In genomic region chr6:120926880-120927279, GRCm38 (mm10) we compare ENCODE assay signal across 25 mouse cellular contexts. TPM values are rescaled to one million over a fixed set of nuclear protein-coding genes. Genes with fewer than 3 reads are reported as not detected.
A peak's percentile ranks its signal among the peaks of the same experiment; 100 is the strongest.
DNase-seq lines count a peak whose midpoint lies in the region; ATAC-seq and TF ChIP-seq lines count a peak whose summit lies in the region.
"Had no signal": no experiment of that assay in that cellular context is flagged by ENCODE, and none has a peak within 500 bp of the region (broad histone marks: within the 10 kb centered on the region; RNA-seq: fewer than 3 reads in every experiment).

No protein-coding gene starts in this region.

- no peak overlapping the region for H3ac ChIP-seq in myocyte (ENCODE audit: control insufficient read depth, insufficient read length)

- peak; percentile 33 for DNase-seq in midbrain, embryonic 11.5 days (ENCODE audit: low spot score, missing footprints)
- no peak for DNase-seq in midbrain, embryonic 14.5 days
- DNase-seq in MN1 (ENCODE audit: low spot score), result peak; percentile 21
- no peak for DNase-seq in hindbrain, embryonic 11.5 days (ENCODE audit: low spot score)
- DNase-seq in adrenal gland, adult 18-20 months (ENCODE audit: low spot score in 2 of 2), result no peak
- DNase-seq: adrenal gland, postnatal 14 days; cerebellum, adult 11-12 months; cerebellum, postnatal 10 days; forebrain, postnatal 0 days; gastrocnemius, postnatal 14 days; heart, postnatal 14 days; kidney, adult 2 months; kidney, postnatal 36 days; layer of hippocampus, postnatal 36 days; left cerebral cortex, postnatal 4 days; lung, adult 18-20 months; lung, postnatal 4 days; right cerebral cortex, adult 18-20 months had no signal

- no peaks in the 10 kb centered on the region for H3K79me2 ChIP-seq in myocyte (ENCODE audit: control insufficient read depth, insufficient read depth)

- H3K27me3 ChIP-seq in midbrain, embryonic 11.5 days (ENCODE audit: control insufficient read depth, insufficient read depth, low read length), result no peaks in the 10 kb centered on the region
- H3K27me3 ChIP-seq in midbrain, embryonic 14.5 days (ENCODE audit: control insufficient read depth, insufficient read depth, low read length), result no peaks in the 10 kb centered on the region
- H3K27me3 ChIP-seq in myocyte (ENCODE audit: control insufficient read depth, insufficient read depth, insufficient read length), result no peaks in the 10 kb centered on the region
- no peaks in the 10 kb centered on the region for H3K27me3 ChIP-seq in hindbrain, embryonic 11.5 days (ENCODE audit: control insufficient read depth, insufficient read depth, low read length)
- H3K27me3 ChIP-seq: hindbrain, embryonic 12.5 days; intestine, embryonic 15.5 days; midbrain, embryonic 13.5 days had no signal

- no peak overlapping the region for H3K4me3 ChIP-seq in midbrain, embryonic 11.5 days (ENCODE audit: low read depth, low read length)
- H3K4me3 ChIP-seq in midbrain, embryonic 14.5 days (replicated peaks; ENCODE audit: low read depth, low read length), result no peak overlapping the region
- H3K4me3 ChIP-seq in myocyte, result no peak overlapping the region
- no peak overlapping the region for H3K4me3 ChIP-seq in hindbrain, embryonic 11.5 days (ENCODE audit: low read depth, low read length)
- H3K4me3 ChIP-seq: erythroblast, embryonic 14.5 days; hindbrain, embryonic 12.5 days; intestine, embryonic 15.5 days; megakaryocyte, embryonic 14.5 days; midbrain, embryonic 13.5 days had no signal

- no peaks in the 10 kb centered on the region for H3K9me3 ChIP-seq in midbrain, embryonic 11.5 days (ENCODE audit: control insufficient read depth, low read length)
- H3K9me3 ChIP-seq in midbrain, embryonic 14.5 days (ENCODE audit: control insufficient read depth, low read length), result no peaks in the 10 kb centered on the region
- no peaks in the 10 kb centered on the region for H3K9me3 ChIP-seq in hindbrain, embryonic 11.5 days (ENCODE audit: control insufficient read depth, low read length)
- H3K9me3 ChIP-seq: hindbrain, embryonic 12.5 days; intestine, embryonic 15.5 days; midbrain, embryonic 13.5 days had no signal

- no peak overlapping the region for H3K4me2 ChIP-seq in midbrain, embryonic 11.5 days
- no peak overlapping the region for H3K4me2 ChIP-seq in midbrain, embryonic 14.5 days (ENCODE audit: low read length)
- peak overlapping the region; percentile 51 for H3K4me2 ChIP-seq in myocyte (ENCODE audit: low read depth)
- H3K4me2 ChIP-seq in hindbrain, embryonic 11.5 days (replicated peaks; ENCODE audit: low read depth, low read length), result no peak overlapping the region
- H3K4me2 ChIP-seq: hindbrain, embryonic 12.5 days; intestine, embryonic 15.5 days; midbrain, embryonic 13.5 days had no signal

- H3K27ac ChIP-seq in midbrain, embryonic 11.5 days (ENCODE audit: low read depth, low read length), result no peak overlapping the region
- no peak overlapping the region for H3K27ac ChIP-seq in midbrain, embryonic 14.5 days (replicated peaks; ENCODE audit: low read depth, low read length)
- H3K27ac ChIP-seq in hindbrain, embryonic 11.5 days (ENCODE audit: low read depth, low read length), result no peak overlapping the region
- H3K27ac ChIP-seq: hindbrain, embryonic 12.5 days; hindbrain, postnatal 0 days; intestine, embryonic 15.5 days; midbrain, embryonic 13.5 days had no signal

- no peak overlapping the region for H3K9ac ChIP-seq in midbrain, embryonic 11.5 days (ENCODE audit: low read length)
- no peak overlapping the region for H3K9ac ChIP-seq in midbrain, embryonic 14.5 days (replicated peaks; ENCODE audit: low read length)
- no peak overlapping the region for H3K9ac ChIP-seq in hindbrain, embryonic 11.5 days (ENCODE audit: low read depth, low read length)
- H3K9ac ChIP-seq: forebrain, postnatal 0 days; hindbrain, embryonic 12.5 days; intestine, embryonic 15.5 days; midbrain, embryonic 13.5 days had no signal

- 48% methylated on average over 2 of the region's 2 CpGs for WGBS in midbrain, embryonic 11.5 days
- 64% methylated on average over 2 of the region's 2 CpGs for WGBS in midbrain, embryonic 14.5 days
- 53% methylated on average over 2 of the region's 2 CpGs for WGBS in hindbrain, embryonic 11.5 days

- no peaks in the 10 kb centered on the region for H3K4me1 ChIP-seq in midbrain, embryonic 11.5 days (ENCODE audit: control insufficient read depth, insufficient read depth, low read length)
- no peaks in the 10 kb centered on the region for H3K4me1 ChIP-seq in midbrain, embryonic 14.5 days (ENCODE audit: control insufficient read depth, insufficient read depth, low read length)
- H3K4me1 ChIP-seq in hindbrain, embryonic 11.5 days (replicated peaks; ENCODE audit: control insufficient read depth, insufficient read depth, low read length), result no peaks in the 10 kb centered on the region
- H3K4me1 ChIP-seq: hindbrain, embryonic 12.5 days; midbrain, embryonic 13.5 days had no signal

- no peak for ATAC-seq in midbrain, embryonic 11.5 days (ENCODE audit: low FRiP score)
- no peak for ATAC-seq in midbrain, embryonic 14.5 days (ENCODE audit: low FRiP score, low TSS enrichment)
- ATAC-seq in hindbrain, embryonic 11.5 days (ENCODE audit: low FRiP score), result no peak
- ATAC-seq: forebrain, postnatal 0 days; hindbrain, postnatal 0 days; intestine, embryonic 15.5 days; midbrain, embryonic 13.5 days had no signal

- no peaks in the 10 kb centered on the region for H3K36me3 ChIP-seq in midbrain, embryonic 11.5 days (ENCODE audit: control insufficient read depth, insufficient read depth, low read length)
- H3K36me3 ChIP-seq in midbrain, embryonic 14.5 days (ENCODE audit: control insufficient read depth, insufficient read depth, low read length), result peaks cover 13% of the 10 kb centered on the region
- H3K36me3 ChIP-seq in myocyte (ENCODE audit: control insufficient read depth, insufficient read depth), result no peaks in the 10 kb centered on the region
- H3K36me3 ChIP-seq in hindbrain, embryonic 11.5 days (ENCODE audit: control insufficient read depth, insufficient read depth, low read length), result no peaks in the 10 kb centered on the region
- H3K36me3 ChIP-seq: intestine, embryonic 15.5 days had no signal

- no peak for TF ChIP-seq POLR2A in myocyte (IDR thresholded peaks at IDR 0.05; ENCODE audit: insufficient read length, low read depth)

TF ChIP-seq in myocyte, 11 proteins besides CTCF, POLR2A, EP300 and RAD21:
- no peak for TF ChIP-seq TCF3 (IDR thresholded peaks at IDR 0.05; ENCODE audit: insufficient read length, low read depth)
- TF ChIP-seq MAX (IDR thresholded peaks at IDR 0.05; ENCODE audit: low read depth), result no peak

RNA-seq across cellular contexts. Expression of gene Bid, which starts 10.2 kb away (rescaled TPM):
- polyA plus RNA-seq in midbrain, embryonic 11.5 days (2014; fragmentation: Nextera tagmentation; extraction: Ambion mirVana), result 16.3 and 17.6 TPM in 2 replicates
- 41.7 and 46.4 TPM in 2 replicates for polyA plus RNA-seq in midbrain, embryonic 14.5 days (2014; fragmentation: Nextera tagmentation; extraction: Ambion mirVana)
- 34.3 TPM for polyA plus RNA-seq in myocyte (2012; fragmentation: generic; extraction: Trizol)
- polyA plus RNA-seq in hindbrain, embryonic 11.5 days (2014; fragmentation: Nextera tagmentation; extraction: Ambion mirVana), result 15.9 and 16.8 TPM in 2 replicates
- 1 to 10 TPM; 4.5 to 4.8 TPM for total RNA-seq in adrenal gland, adult 18-20 months (2021)

Comparison
In these comparisons a context has a peak if more than half of its experiments do, and no peak if none do; other contexts are left out.
1. DNase-seq: peak in midbrain, embryonic 11.5 days (single experiment) and MN1 (single experiment); none in midbrain, embryonic 14.5 days (single experiment), hindbrain, embryonic 11.5 days (single experiment) and adrenal gland, adult 18-20 months (0 of 2).